In genomic region chr11:72366126-72366525, GRCm38 (mm10) we compare ENCODE assay signal across 11 mouse cellular contexts. TPM values are rescaled to one million over a fixed set of nuclear protein-coding genes. Genes with fewer than 3 reads are reported as not detected.
"Had no signal": no experiment of that assay in that cellular context is flagged by ENCODE, and none has a peak within 500 bp of the region (broad histone marks: within the 10 kb centered on the region; RNA-seq: fewer than 3 reads in every experiment).

No protein-coding gene starts in this region.

- DNase-seq: lung, adult 2 months; lung, postnatal 14 days; lung, postnatal 36 days; right cerebral cortex, postnatal 14 days; thymus, adult 18-20 months; thymus, postnatal 14 days; thymus, postnatal 36 days had no signal

RNA-seq across cellular contexts. Expression of gene Tekt1, which starts 3.9 kb away (rescaled TPM):
- total RNA-seq: megakaryocyte progenitor cell, adult 5-6 weeks; monocyte, adult 5-6 weeks; neutrophil, adult 5-6 weeks had no signal

RNA-seq across cellular contexts. Expression of gene Smtnl2, which starts 45.4 kb away (rescaled TPM):
- total RNA-seq: megakaryocyte progenitor cell, adult 5-6 weeks; monocyte, adult 5-6 weeks; neutrophil, adult 5-6 weeks had no signal

RNA-seq across cellular contexts. Expression of gene Fbxo39, which starts 51.9 kb away (rescaled TPM):
- total RNA-seq: megakaryocyte progenitor cell, adult 5-6 weeks; midbrain, postnatal 0 days had no signal
